Mouse (Mus musculus): ENCODE data around the gene Patl1. TPM values are rescaled to one million over a fixed set of nuclear protein-coding genes. Genes with fewer than 3 reads are reported as not detected.
"Not testable (repeated sequence)": the region's sequence is repeated elsewhere in the genome, so short reads cannot be mapped to it uniquely, and the experiment has no call there.

Gene Patl1
- polyA plus RNA-seq (2015; fragmentation: Nextera tagmentation; extraction: Ambion mirVana) = 18.9 and 21.4 TPM in 2 replicates

- no peaks in the 10 kb centered on the region for H3K27me3 ChIP-seq
- H3K36me3 ChIP-seq (ENCODE audit: poor library complexity, severe bottlenecking) = peaks cover 11% of the 10 kb centered on the region; the same call in 1 of the 2 replicates
- peak within 1 kb of the TSS; percentile 82 for H3K4me2 ChIP-seq
- peak; percentile 98 for ATAC-seq
- H3K27ac ChIP-seq = peak within 1 kb of the TSS; percentile 85
- peaks cover 42% of the 10 kb centered on the region for H3K4me1 ChIP-seq
- no peaks in the 10 kb centered on the region for H3K9me3 ChIP-seq (replicated peaks)
- under 1% methylated on average over 48 of the region's 53 CpGs for WGBS
- peak within 1 kb of the TSS; percentile 87 for H3K4me3 ChIP-seq
- H3K9ac ChIP-seq = peak within 1 kb of the TSS; percentile 87
Observed at GRCm38 (mm10) chr19:11912037-11912532, at the start of gene Patl1. Gene Patl1, plus strand, starts transcription at chr19:11912399.

GRCm38 (mm10) chr19:11867837-11868236, 44.4 kb upstream of the Patl1 start:
- 87% methylated on average over 2 of the region's 2 CpGs for WGBS
- H3K4me3 ChIP-seq = no peak overlapping the region
- H3K9ac ChIP-seq = no peak overlapping the region
- H3K4me2 ChIP-seq = no peak overlapping the region
- H3K27ac ChIP-seq = no peak overlapping the region
- H3K36me3 ChIP-seq (ENCODE audit: poor library complexity, severe bottlenecking) = no peaks in the 10 kb centered on the region
- ATAC-seq = no peak
- H3K27me3 ChIP-seq = no peaks in the 10 kb centered on the region
- H3K4me1 ChIP-seq = no peaks in the 10 kb centered on the region
- peaks cover 9% of the 10 kb centered on the region for H3K9me3 ChIP-seq (replicated peaks)

DNA sequence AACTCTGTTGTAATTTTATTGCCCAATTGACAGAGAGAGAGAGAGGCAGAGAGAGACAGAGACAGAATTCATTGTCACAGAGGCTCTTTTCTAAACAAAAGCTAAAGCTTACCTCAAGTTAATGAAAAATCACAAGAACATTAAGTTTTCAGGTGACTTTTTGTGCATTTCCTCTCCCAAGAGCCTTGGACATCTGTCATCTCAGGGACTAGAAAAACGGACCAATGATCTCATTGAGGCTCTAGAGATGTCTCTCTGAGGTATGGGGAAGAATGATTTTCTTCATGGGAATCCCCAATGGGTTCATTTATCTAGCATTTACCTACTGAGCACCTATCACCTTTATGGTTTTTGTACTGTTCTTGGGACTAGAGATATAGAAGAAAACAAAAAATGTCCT, 37.2 kb upstream of the Patl1 start, which contains the start of gene Olfr1419:
Gene Olfr1419 (minus strand): TSS at position 101 of the 400 bp plus-strand sequence.
- WGBS = 41% methylated on average over 1 of the region's 1 CpGs
- H3K9me3 ChIP-seq (replicated peaks) = no peaks in the 10 kb centered on the region
- ATAC-seq = no peak

DNA sequence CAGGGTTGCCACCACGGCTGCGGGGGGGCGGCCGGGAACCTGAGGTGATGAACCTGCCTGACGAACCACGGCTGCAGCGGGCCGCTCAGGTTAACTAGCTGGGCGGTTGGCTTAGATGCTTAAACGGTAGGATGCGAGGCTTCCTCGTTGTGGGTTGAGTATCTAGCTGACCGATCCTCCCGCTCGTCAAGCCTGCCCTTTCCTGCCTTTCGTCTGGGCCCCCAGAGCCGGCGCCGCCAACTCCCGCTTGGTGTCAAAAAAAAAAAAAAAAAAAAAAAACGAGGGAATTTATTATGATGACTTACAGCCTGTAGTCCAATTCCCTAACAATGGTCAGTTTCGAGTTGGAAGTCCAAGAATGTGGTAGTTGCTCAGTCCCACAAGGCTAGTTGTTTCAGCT, 33.8 kb upstream of the Patl1 start:
- H3K27me3 ChIP-seq; ATAC-seq; H3K4me2 ChIP-seq; H3K4me1 ChIP-seq; H3K9me3 ChIP-seq (replicated peaks); H3K27ac ChIP-seq; H3K9ac ChIP-seq; H3K4me3 ChIP-seq; H3K36me3 ChIP-seq (ENCODE audit: poor library complexity, severe bottlenecking): not testable (repeated sequence)
- WGBS = 60% methylated on average over 22 of the region's 22 CpGs

More for the DNA sequence above, 37.2 kb upstream of the Patl1 start, which contains the start of gene Olfr1419:
- Histone ChIP-seq H3K27me3 (no peaks in the 10 kb centered on the region), H3K4me1 (no peaks in the 10 kb centered on the region), H3K4me3 (no peak within 1 kb of the TSS), H3K27ac (no peak within 1 kb of the TSS), H3K9ac (no peak within 1 kb of the TSS), H3K36me3 (ENCODE audit: poor library complexity, severe bottlenecking) (no peaks in the 10 kb centered on the region), H3K4me2 (no peak within 1 kb of the TSS)

DNA sequence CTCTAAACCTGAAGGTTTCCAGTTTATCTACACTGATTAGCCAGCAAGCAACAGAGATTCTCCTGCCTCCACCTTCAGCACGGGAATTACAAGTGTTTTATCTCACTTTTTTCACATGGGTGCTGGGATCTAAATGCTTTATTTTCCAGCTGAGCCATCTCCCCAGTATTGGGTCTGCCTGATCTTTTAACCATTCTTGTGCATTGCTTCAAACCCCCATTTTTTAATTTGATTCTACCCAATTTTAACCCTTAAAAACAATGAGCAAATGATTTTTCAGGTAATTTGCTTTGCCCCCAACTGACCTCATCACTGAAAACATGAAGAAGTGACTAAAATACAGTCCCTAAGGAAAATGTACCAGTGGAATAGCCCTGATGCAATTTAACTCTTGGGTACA, 25.9 kb upstream of the Patl1 start, which contains the start of gene Olfr1420:
Gene Olfr1420 (plus strand): TSS at position 301 of the 400 bp plus-strand sequence.
- Histone ChIP-seq H3K4me1 (no peaks in the 10 kb centered on the region), H3K27me3 (no peaks in the 10 kb centered on the region), H3K4me3 (no peak within 1 kb of the TSS), H3K4me2 (no peak within 1 kb of the TSS), H3K9ac (no peak within 1 kb of the TSS), H3K36me3 (ENCODE audit: poor library complexity, severe bottlenecking) (no peaks in the 10 kb centered on the region), H3K27ac (no peak within 1 kb of the TSS), H3K9me3 (replicated peaks) (no peaks in the 10 kb centered on the region)
- ATAC-seq = no peak
- WGBS = 70% methylated on average over 1 of the region's 1 CpGs

DNA sequence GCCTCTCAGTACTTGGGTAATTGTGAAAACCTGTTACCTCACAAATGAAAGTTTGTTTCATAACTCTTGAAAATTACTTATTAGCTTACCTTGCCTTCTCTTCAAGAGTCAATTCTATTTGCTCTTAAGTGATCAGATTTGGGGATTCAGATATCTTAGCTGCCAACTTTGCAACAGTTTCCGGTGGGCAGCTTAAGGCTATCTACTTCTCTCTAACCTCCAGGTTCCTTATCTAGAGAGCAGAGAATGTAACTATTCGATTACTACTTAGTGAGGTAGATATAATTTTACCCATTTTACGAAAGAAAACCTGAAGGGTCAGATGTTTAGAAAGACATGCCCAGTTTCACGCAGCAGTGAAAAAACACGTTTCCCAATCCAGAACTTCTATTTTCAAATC, 1.2 kb upstream of the Patl1 start:
- peaks cover 35% of the 10 kb centered on the region for H3K4me1 ChIP-seq
- H3K9ac ChIP-seq = 0 out of 2 replicates have a peak overlapping the region, but pooled peaks have one; percentile 67

DNA sequence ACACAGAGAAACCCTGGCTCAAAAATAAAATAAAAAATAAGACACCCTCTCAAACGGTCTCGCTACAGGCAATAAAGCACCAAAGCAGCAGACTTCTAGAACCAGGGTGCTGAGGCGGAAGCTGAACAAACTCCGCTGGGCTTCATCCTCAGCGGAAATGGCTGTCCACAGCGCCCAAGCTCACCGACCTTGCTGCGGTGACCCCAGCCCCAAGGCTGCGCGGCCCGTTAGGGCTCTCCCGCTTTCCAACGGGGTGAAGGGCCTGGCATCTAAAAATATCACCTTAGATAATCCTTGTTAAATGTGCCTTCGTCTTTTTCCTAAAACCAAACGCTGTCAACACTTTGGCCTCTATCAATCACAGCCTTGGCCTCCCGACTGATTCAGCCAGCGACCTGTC, 596 bp upstream of the Patl1 start:
- Histone ChIP-seq H3K36me3 (ENCODE audit: poor library complexity, severe bottlenecking) (peaks cover 11% of the 10 kb centered on the region; the same call in 1 of the 2 replicates), H3K27ac (peak overlapping the region; percentile 85), H3K9me3 (replicated peaks) (no peaks in the 10 kb centered on the region), H3K4me1 (peaks cover 41% of the 10 kb centered on the region), H3K4me2 (peak overlapping the region; percentile 82), H3K9ac (peak overlapping the region; percentile 67), H3K4me3 (peak overlapping the region; percentile 87), H3K27me3 (no peaks in the 10 kb centered on the region)
- 2% methylated on average over 17 of the region's 17 CpGs for WGBS
- peak; percentile 31 for ATAC-seq

More for the DNA sequence above, 1.2 kb upstream of the Patl1 start:
- H3K36me3 ChIP-seq (ENCODE audit: poor library complexity, severe bottlenecking) = peaks cover 11% of the 10 kb centered on the region; the same call in 1 of the 2 replicates
- H3K9me3 ChIP-seq (replicated peaks) = no peaks in the 10 kb centered on the region
- peak overlapping the region; percentile 87 for H3K4me3 ChIP-seq
- H3K4me2 ChIP-seq = peak overlapping the region; percentile 82
- ATAC-seq = no peak
- no peaks in the 10 kb centered on the region for H3K27me3 ChIP-seq
- WGBS = 94% methylated on average over 5 of the region's 5 CpGs
- H3K27ac ChIP-seq = no peak overlapping the region

DNA sequence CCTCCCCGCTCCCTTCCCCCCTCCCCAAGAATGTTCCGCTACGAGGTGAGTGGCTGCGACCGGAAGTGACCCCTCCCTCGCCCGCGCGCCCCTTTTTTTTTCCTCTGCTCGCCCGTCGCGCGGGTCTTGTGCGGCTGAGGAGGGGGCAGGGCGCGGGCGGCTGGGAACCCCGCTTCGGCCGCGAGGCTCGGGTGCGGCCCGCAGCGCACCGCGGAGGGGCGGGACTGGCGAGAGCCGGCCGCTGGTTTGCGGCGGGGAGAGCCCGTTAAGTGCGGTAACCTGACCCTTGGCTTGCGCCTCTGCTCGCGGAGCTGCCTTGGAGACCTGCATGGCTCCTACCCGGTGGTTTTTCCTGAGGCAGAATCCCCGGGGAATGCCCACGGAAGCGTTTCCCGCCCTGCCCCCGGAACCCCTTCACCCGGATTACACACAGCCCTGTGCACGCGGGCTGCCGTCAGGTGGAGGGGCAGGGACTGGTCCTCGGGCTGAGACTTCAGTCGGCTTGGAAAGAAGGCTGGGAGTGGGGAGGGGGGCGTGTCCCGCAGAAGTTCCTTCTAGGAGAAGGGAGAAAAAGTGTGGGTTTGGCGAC, 428 bp downstream of the Patl1 start:
- ATAC-seq = peak; percentile 70
- peak overlapping the region; percentile 85 for H3K27ac ChIP-seq
- H3K4me2 ChIP-seq = peak overlapping the region; percentile 82
- H3K4me3 ChIP-seq = peak overlapping the region; percentile 87
- WGBS = under 1% methylated on average over 39 of the region's 54 CpGs
- H3K9me3 ChIP-seq (replicated peaks) = no peaks in the 10 kb centered on the region
- no peaks in the 10 kb centered on the region for H3K27me3 ChIP-seq
- H3K4me1 ChIP-seq = peaks cover 42% of the 10 kb centered on the region
- H3K9ac ChIP-seq = peak overlapping the region; percentile 87
- H3K36me3 ChIP-seq (ENCODE audit: poor library complexity, severe bottlenecking) = peaks cover 15% of the 10 kb centered on the region; the same call in 1 of the 2 replicates

DNA sequence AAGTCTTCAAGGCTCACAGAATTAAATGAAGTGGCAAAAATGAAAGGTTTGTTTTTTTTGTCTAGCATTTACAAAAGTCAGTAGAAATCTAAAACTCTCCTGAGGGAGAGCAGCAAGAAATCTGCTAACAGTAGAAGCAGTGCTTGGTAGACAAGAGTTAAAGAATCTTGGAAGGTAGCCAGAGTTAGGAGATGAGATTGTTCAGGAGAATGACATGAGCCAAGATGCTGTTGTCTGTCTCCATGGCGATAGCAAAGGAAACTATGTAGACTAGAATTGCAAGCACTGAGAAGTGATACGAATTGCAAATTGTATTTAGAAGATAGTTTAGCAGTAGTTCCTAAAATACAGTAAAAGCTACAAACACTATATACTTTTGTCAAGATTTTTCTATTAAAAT, 3.6 kb downstream of the Patl1 start:
- H3K9me3 ChIP-seq (replicated peaks) = no peaks in the 10 kb centered on the region
- no peaks in the 10 kb centered on the region for H3K27me3 ChIP-seq
- no peak overlapping the region for H3K9ac ChIP-seq
- WGBS = 8% methylated on average over 2 of the region's 2 CpGs
- peak overlapping the region; percentile 18; the same call in 1 of the 2 replicates for H3K4me2 ChIP-seq
- ATAC-seq = no peak
- no peak overlapping the region for H3K27ac ChIP-seq
- peaks cover 24% of the 10 kb centered on the region for H3K36me3 ChIP-seq (ENCODE audit: poor library complexity, severe bottlenecking)
- H3K4me1 ChIP-seq = peaks cover 42% of the 10 kb centered on the region
- no peak overlapping the region for H3K4me3 ChIP-seq

GRCm38 (mm10) chr19:11922068-11922467, 9.9 kb downstream of the Patl1 start:
- Histone ChIP-seq H3K4me2 (no peak overlapping the region), H3K4me1 (no peaks in the 10 kb centered on the region), H3K27ac (no peak overlapping the region), H3K27me3 (no peaks in the 10 kb centered on the region), H3K36me3 (ENCODE audit: poor library complexity, severe bottlenecking) (peaks cover 64% of the 10 kb centered on the region), H3K4me3 (no peak overlapping the region), H3K9me3 (replicated peaks) (no peaks in the 10 kb centered on the region), H3K9ac (no peak overlapping the region)
- no peak for ATAC-seq
- WGBS = 90% methylated on average over 1 of the region's 1 CpGs

GRCm38 (mm10) chr19:11922515-11922914, 10.3 kb downstream of the Patl1 start:
- peaks cover 65% of the 10 kb centered on the region for H3K36me3 ChIP-seq (ENCODE audit: poor library complexity, severe bottlenecking)
- 97% methylated on average over 2 of the region's 2 CpGs for WGBS

DNA sequence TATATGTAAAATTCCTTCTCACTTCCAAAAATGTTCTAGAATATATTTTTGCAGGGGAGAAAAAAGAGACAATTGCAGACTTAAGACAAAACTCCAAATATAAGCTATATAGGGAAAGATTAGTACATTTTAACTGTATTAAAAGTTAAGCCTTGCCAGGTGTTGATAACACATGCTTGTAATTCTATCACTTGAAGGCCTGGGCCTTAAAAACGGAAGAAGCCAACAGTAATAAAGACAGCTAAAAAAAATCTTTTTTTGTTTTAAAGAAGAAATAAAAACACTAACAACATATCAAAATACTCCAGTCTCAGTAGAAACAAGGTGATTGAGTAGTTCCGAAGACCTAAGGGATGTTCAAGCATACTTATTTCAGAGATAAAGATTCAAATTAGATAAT, 14.2 kb downstream of the Patl1 start:
- H3K9me3 ChIP-seq (replicated peaks) = no peaks in the 10 kb centered on the region
- H3K4me3 ChIP-seq = no peak overlapping the region
- H3K36me3 ChIP-seq (ENCODE audit: poor library complexity, severe bottlenecking) = peaks cover 83% of the 10 kb centered on the region
- no peak overlapping the region for H3K9ac ChIP-seq
- H3K4me2 ChIP-seq = no peak overlapping the region
- H3K27ac ChIP-seq = no peak overlapping the region
- 97% methylated on average over 2 of the region's 2 CpGs for WGBS
- no peaks in the 10 kb centered on the region for H3K4me1 ChIP-seq
- no peaks in the 10 kb centered on the region for H3K27me3 ChIP-seq
- no peak for ATAC-seq

More at GRCm38 (mm10) chr19:11922515-11922914, 10.3 kb downstream of the Patl1 start:
- not testable (repeated sequence) for H3K4me2 ChIP-seq; H3K27me3 ChIP-seq; H3K9me3 ChIP-seq (replicated peaks); H3K4me1 ChIP-seq; H3K9ac ChIP-seq; H3K4me3 ChIP-seq; H3K27ac ChIP-seq; ATAC-seq

Measured in forebrain, embryonic 13.5 days (tissue).